Mouse (Mus musculus) bone marrow macrophage, adult 2 months (primary cell): ENCODE measurements around the gene Gm10401.

Experiments used
- CTCF ChIP-seq: IDR thresholded peaks from 2 replicates; pipeline ENCODE4 v1.5.1; 2012; ENCODE audit warnings: low read depth, mild to moderate bottlenecking, low read length, moderate library complexity
- POLR2A ChIP-seq: IDR thresholded peaks from 2 replicates; pipeline ENCODE4 v1.6.1; 2012; ENCODE audit warnings: mild to moderate bottlenecking, low read depth, low read length, borderline replicate concordance

DNA sequence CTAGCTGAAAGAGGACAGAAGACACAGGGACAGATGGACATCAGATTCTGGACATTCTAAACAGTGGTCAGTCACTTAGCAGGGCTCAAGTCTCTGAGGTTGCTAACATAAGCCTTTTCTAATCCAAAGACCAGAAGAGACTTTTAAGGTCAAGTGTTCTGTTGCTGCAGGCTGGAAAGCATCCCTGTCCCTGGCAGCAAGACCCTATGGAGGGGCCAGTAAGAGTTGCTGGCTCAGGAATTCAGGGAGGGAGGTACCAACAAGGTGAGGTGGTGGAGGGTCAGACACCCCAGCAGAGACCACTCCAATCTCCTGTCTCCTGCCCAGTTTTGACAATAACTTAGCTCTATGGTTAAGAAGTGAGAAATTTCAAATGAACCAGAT is 48.6 kb upstream of the Gm10401 start:
- TF ChIP-seq POLR2A (no peak), CTCF (no peak)
